Mouse (Mus musculus) c-Kit-positive CD71-negative TER-119-negative erythroid progenitor cells, embryonic 14.5 days (primary cell): Measurements from ENCODE around the gene Kif24.

Experiments used
- DNase-seq: peaks from one replicate; pipeline ENCODE4 v3.0.0-alpha.2; 2013; ENCODE audit warnings: low read depth

Kif24 gene

DNA sequence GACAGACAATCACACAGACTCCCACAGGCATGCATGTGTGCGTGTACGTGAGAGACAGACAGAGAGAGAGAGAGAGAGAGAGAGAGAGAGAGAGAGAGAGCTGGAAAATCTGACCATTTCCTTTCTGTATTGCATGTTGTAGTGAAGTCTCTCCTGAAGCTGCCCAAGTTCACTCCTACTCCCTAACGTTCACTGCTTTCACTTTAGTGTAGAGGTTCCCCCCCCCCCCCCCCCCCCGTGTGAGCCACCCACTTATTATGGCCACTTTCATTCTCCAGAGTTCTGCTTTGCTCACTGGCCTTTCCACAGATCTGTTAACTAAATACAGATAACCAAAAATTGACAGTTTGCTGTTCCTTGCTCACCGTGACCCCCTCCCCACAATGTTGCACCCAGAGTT lies 116.8 kb downstream of the Kif24 start:
- no peak for DNase-seq

DNA sequence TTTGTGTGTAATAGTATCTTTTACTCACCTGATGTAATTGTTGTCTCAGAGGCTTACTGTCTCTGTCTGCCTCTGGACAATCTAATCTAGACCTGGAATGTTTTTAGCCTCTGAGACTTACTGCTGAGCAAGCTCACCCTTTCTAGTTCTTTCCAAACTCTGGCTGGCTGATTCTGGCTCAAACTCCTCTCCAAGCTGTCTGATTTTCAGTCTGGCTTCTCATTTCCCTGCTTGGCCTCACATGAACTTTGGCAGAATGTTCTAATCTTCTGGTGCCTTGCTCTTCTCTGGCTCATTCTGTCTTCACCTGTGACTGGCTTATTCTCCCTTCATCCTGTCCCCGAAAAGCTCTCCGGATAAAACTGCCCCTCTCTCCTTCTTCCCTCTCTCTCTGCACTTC lies 118.7 kb downstream of the Kif24 start:
- DNase-seq = no peak

DNA sequence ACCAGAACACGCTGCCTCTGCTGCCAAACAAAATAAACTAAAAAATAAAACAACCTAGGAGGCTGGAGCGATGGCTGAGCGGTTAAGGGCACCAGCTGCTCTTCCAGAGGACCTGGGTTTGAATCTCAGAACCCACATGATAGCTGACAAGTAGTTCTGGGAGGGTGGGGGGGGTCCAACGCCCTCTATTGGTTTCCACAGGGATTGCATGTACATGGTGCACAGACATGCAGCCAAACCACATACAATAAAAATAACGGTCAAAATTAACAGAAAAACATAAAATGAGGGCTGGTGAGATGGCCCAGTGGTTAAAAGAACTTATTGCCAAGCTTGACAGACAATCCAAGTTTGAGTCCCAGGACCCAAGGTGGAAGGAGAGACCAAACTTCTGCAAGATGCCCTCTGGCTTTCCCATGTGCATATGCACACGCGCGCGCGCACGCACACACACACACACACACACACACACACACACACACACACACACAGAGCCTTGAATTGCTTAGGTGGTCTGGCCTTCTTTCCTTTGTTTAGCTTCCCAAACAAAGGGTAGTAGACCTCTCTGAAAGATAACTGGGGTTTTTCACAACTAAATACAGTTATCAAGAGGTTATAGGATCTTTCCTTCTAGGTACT lies 123.7 kb downstream of the Kif24 start:
- DNase-seq = no peak
